Mouse (Mus musculus): ENCODE data around the gene Msl1.

DNA sequence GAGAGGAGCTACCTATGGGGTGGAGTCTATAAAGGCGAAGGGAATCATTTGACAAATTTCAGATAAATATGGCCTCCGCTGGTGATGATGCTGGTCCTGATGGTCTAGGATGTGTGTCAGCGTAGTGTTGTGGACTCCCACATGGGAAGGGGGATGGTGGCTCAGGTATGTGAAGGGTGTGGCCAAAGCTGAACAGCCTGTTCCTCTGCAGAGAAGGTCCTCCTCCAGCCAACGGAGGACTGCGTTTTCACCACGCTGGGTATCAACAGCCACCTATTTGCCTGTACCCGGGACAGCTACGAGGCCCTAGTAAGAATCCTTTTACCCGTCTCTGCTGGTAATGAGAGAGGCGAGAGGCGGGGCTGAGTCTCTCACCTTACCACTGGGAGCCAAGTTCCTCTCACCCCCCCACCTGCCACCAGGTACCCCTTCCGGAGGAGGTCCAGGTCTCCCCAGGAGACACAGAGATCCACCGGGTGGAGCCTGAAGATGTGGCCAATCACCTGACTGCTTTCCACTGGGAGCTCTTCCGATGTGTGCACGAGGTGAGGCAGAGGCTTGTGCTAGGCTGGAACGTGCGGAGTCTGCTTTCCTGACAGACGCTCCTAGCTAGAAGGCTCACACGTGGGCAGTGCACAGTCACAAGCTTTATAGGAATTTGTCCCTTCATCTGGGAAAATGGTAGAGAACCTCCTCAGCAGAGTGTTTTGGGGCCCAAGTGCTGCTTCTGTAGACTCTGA is 51.7 kb downstream of the Msl1 start:
- TF ChIP-seq CTCF (IDR thresholded peaks at IDR 0.05; ENCODE audit: borderline replicate concordance, insufficient read depth, low read length) (no peak), POLR2A (IDR thresholded peaks at IDR 0.05; ENCODE audit: low read depth, low read length) (no peak)
